Mouse (Mus musculus) cerebellum, adult 2 months (tissue): ENCODE results near the gene Pdzd4. TPM values are rescaled to one million over a fixed set of nuclear protein-coding genes. Genes with fewer than 3 reads are reported as not detected.

Source experiments
- DNase-seq, 2 experiments: peaks; one replicate each; pipeline ENCODE4 v3.0.0; 2021
- H3K27ac ChIP-seq: fragments of 200-500 bp; 2 replicates; pipeline ENCODE4 v1.5.1; 2012; ENCODE audit warnings: low read length, control low read depth, inconsistent platforms; ENCODE audit not compliant: insufficient read depth
- H3K27me3 ChIP-seq: fragments of 200-500 bp; 2 replicates; pipeline ENCODE4 v1.6.1; 2012; ENCODE audit warnings: inconsistent platforms, mild to moderate bottlenecking, low read length, moderate library complexity; ENCODE audit not compliant: control insufficient read depth, insufficient read depth
- H3K4me1 ChIP-seq: fragments of 200-500 bp; 2 replicates; pipeline ENCODE4 v1.6.1; 2011; ENCODE audit warnings: low read length; ENCODE audit not compliant: control insufficient read depth, insufficient read depth
- H3K4me3 ChIP-seq: fragments of 200-500 bp; replicated peaks from 2 replicates; pipeline ENCODE3; 2011; ENCODE audit warnings: mild to moderate bottlenecking, low read depth, low read length, control low read depth; ENCODE audit not compliant: insufficient read depth
- CTCF ChIP-seq: fragments of 200-500 bp; IDR thresholded peaks from 2 replicates; pipeline ENCODE4 v1.5.1; 2011; ENCODE audit warnings: low read depth, mild to moderate bottlenecking, control low read depth, low read length, moderate library complexity, borderline replicate concordance; ENCODE audit not compliant: insufficient read depth
- POLR2A ChIP-seq: fragments of 200-500 bp; IDR thresholded peaks from 2 replicates; pipeline ENCODE4 v1.6.1; 2011; ENCODE audit warnings: low read length, control low read depth, borderline replicate concordance; ENCODE audit not compliant: insufficient read depth
- WGBS: fragments of 180-500 bp; shearing (Covaris S2); methylation state at CpG from one replicate; pipeline ENCODE4 v1.1.7; 2018; 5-methylcytosine and 5-hydroxymethylcytosine counted together
- polyA plus RNA-seq: library from polyadenylated mRNA; depleted of rRNA; stranded (reverse); fragments of >200 nt; gene quantifications from 2 replicates; pipeline ENCODE4 v1.2.3, GENCODE M21; 2012

Pdzd4 gene
- polyA plus RNA-seq, 1 experiment: 56.6 TPM

GRCm38 (mm10) chrX:73774802-73775483 lies 49.8 kb downstream of the Pdzd4 start:
- Histone ChIP-seq H3K27ac (no peak overlapping the region), H3K4me3 (no peak overlapping the region)
- WGBS: 55% methylated on average over 10 of the region's 10 CpGs

GRCm38 (mm10) chrX:73774168-73774760 lies 50.5 kb downstream of the Pdzd4 start, which contains the start of gene Srpk3:
Gene Srpk3 (plus strand): TSS chrX:73774405.
- 27% methylated on average over 9 of the region's 9 CpGs for WGBS
- H3K4me3 ChIP-seq: no peak within 1 kb of the TSS
- peaks cover 8% of the 10 kb centered on the region for H3K4me1 ChIP-seq
- DNase-seq: no peak
- TF ChIP-seq CTCF (no peak), POLR2A (no peak)
- no peaks in the 10 kb centered on the region for H3K27me3 ChIP-seq
- H3K27ac ChIP-seq: peak within 1 kb of the TSS; percentile 23

More at GRCm38 (mm10) chrX:73774802-73775483, 49.8 kb downstream of the Pdzd4 start:
- Histone ChIP-seq H3K4me1 (peaks cover 8% of the 10 kb centered on the region), H3K27me3 (no peaks in the 10 kb centered on the region)
- TF ChIP-seq POLR2A (no peak), CTCF (no peak)
- no peak for DNase-seq

- Histone ChIP-seq H3K4me3 (no peak overlapping the region), H3K27ac (no peak overlapping the region), H3K4me1 (no peaks in the 10 kb centered on the region; the same call in 1 of the 2 replicates), H3K27me3 (no peaks in the 10 kb centered on the region)
- DNase-seq: no peak
- TF ChIP-seq POLR2A: no peak
- TF ChIP-seq CTCF: peak; percentile 30; the same call in 1 of the 2 replicates
- 54% methylated on average over 9 of the region's 9 CpGs for WGBS
Observed at GRCm38 (mm10) chrX:73767267-73767666, 57.5 kb downstream of the Pdzd4 start.

DNA sequence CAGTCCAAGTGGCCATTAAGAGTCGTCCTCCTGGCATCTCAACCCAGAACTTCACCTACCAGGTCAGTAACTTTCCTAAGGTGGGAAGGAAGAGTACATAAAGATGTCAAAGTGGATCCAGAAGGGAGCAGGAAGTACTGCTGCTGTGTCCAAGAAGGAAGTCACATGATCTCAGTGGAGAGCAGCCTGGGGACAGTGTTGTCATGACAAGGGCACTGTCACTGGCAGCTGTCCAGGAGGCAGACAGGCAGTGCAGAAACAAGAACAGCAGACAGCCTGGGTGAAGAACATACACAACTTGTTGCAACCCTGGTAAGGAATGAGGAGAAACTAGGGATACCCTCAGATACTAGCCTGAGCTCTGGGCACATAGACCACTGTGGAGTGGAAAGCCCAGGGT lies 59.5 kb downstream of the Pdzd4 start:
- no peak overlapping the region for H3K27ac ChIP-seq
- no peak overlapping the region for H3K4me3 ChIP-seq
- WGBS: 47% methylated on average over 1 of the region's 1 CpGs
- H3K27me3 ChIP-seq: no peaks in the 10 kb centered on the region
- H3K4me1 ChIP-seq: no peaks in the 10 kb centered on the region; the same call in 1 of the 2 replicates
- TF ChIP-seq POLR2A: no peak
- TF ChIP-seq CTCF: no peak
- DNase-seq: peak in 1 of 2 experiments; percentile 32

DNA sequence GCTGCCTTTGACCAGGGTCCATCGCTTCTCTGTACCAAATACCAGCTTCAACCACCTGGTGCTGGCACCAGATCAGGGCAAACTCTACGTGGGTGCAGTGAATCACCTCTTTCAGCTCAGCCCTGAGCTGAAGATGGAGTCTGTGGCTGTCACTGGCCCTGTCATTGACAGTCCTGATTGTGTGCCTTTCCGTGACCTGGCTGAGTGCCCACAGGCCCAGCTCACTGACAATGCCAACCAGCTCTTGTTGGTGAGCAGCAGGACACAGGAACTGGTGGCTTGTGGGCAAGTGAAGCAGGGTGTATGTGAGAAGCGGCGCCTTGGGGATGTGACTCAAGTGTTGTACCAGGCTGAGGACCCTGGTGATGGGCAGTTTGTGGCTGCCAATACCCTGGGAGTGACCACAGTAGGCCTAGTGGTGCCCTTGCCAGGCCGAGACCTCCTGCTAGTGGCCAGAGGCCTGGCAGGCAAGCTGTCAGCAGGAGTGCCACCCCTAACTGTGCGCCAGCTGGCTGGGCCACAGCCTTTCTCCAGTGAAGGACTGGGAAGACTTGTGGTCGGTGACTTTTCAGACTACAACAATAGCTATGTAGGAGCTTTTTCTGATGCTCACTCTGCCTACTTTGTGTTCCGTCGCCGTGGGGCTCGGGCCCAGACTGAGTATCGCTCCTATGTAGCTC lies 66.0 kb downstream of the Pdzd4 start:
- peaks cover 21% of the 10 kb centered on the region for H3K4me1 ChIP-seq
- DNase-seq: peak; percentile 69 to 81
- peak overlapping the region; percentile 47 for H3K27ac ChIP-seq
- no peaks in the 10 kb centered on the region for H3K27me3 ChIP-seq
- H3K4me3 ChIP-seq: no peak overlapping the region
- 32% methylated on average over 13 of the region's 13 CpGs for WGBS
- no peak for TF ChIP-seq POLR2A
- no peak for TF ChIP-seq CTCF

- H3K27ac ChIP-seq: peak within 1 kb of the TSS; percentile 43; the same call in 1 of the 2 replicates
- WGBS: 70% methylated on average over 5 of the region's 5 CpGs
Observed at GRCm38 (mm10) chrX:73756334-73757140, 68.2 kb downstream of the Pdzd4 start, which contains the start of gene Plxnb3. Gene Plxnb3 (plus strand): TSS chrX:73757090.

GRCm38 (mm10) chrX:73748977-73749376 lies 75.8 kb downstream of the Pdzd4 start:
- Histone ChIP-seq H3K27me3 (no peaks in the 10 kb centered on the region), H3K4me3 (no peak overlapping the region), H3K27ac (no peak overlapping the region), H3K4me1 (no peaks in the 10 kb centered on the region)
- no peak for DNase-seq
- TF ChIP-seq CTCF (no peak), POLR2A (no peak)
- 94% methylated on average over 1 of the region's 1 CpGs for WGBS

More at GRCm38 (mm10) chrX:73756334-73757140, 68.2 kb downstream of the Pdzd4 start, which contains the start of gene Plxnb3:
- TF ChIP-seq POLR2A: no peak
- no peak for TF ChIP-seq CTCF
- H3K4me1 ChIP-seq: peaks cover 21% of the 10 kb centered on the region
- peak in 1 of 2 experiments; percentile 36 for DNase-seq
- H3K27me3 ChIP-seq: no peaks in the 10 kb centered on the region
- no peak within 1 kb of the TSS for H3K4me3 ChIP-seq
